Mouse (Mus musculus) urinary bladder, postnatal 4 days (tissue): ENCODE measurements around the gene Cbx3.
"Not testable (repeated sequence)": the region's sequence is repeated elsewhere in the genome, so short reads cannot be mapped to it uniquely, and the experiment has no call there.

Experiments used
- DNase-seq, 2 experiments: peaks; one replicate each; pipeline ENCODE4 v3.0.0; 2021 to 2022; ENCODE audit warnings: low spot score in 2 of 2

Gene Cbx3

DNA sequence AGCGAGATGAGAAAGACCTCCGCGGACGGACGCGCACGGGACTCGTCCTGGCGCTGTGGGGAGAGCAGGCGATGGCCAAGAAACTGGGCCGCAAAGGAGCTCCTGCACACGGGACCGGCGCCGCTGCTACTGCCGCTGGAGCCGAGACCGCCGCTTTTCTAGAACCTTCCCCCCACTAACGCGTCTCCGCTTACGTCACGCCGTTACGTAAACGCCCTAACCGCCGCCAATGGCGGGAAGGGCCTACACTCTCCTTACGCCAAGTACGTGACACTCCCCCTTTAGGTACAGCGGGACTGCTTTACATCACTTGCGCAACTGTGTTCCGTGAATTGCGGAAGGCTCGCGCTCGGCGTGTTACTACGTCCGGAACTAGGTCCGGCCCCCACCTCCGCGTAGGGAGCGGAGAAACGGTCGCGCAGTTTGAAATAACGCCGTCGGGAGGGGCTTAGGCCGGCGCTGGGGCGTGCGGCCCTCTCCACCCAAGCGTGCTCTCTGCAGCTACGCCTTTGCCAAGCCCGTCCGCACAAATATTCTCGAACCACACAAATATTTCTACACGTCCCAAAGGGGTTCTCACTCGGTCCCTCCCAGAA, 347 bp upstream of the Cbx3 start, which contains the start of gene Hnrnpa2b1:
TSS of gene Hnrnpa2b1 (minus strand) at position 180 of the 596 bp plus-strand sequence.
- peak; percentile 98 for DNase-seq

DNA sequence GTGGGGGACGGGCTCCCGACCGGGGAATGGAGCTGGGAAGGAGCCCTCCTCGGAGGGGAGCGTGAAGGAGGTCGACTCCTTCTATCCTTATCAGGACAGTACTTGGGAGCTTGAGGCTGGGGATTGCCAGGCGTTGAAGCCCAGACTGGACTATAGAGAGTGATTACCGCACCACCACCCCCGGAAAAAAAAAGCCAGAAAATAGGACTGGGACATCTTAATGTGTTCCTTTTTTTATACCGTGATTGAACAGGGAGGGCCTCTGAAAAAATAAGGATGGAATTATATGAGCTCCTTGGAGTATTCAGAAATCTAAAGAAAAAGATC, 982 bp downstream of the Cbx3 start:
- DNase-seq = no peak

DNA sequence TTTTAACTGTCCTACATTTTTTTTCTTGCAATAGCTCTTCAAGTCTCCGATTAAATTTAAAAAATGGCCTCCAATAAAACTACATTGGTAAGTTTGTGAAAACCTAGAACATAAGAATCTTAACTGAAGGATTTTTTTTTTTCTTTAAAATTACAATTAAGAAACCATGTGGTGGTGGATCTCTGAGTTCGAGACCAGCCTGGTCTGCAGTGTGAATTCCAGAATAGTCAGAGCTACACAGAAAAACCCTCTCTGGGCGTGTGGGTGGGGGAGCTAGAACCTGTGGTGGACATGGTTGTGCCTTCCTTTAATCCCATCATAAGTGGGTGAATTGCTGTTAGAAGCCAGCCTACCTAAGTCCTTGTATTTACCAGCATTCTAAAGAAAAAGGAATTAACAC, 1.6 kb downstream of the Cbx3 start:
- DNase-seq = no peak

DNA sequence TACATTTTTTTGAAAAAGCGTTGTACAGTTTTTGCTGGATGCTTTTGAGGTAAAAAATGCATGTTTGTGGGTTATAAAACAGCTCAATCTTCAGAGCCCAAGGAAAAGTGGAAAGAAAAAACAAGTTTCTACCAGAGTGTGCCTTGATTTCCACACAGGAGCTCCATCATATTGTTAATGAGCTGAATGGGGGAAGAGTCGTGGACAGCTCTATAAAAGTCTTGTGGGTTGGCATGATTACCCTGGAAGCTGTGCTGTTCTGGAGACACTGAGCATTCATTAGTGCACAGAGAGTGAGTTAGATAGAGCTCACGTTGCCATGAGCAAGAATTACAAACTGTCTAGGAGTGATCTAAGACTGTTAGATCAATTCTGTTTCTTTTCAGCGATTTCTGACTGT, 2.1 kb downstream of the Cbx3 start:
- no peak for DNase-seq

DNA sequence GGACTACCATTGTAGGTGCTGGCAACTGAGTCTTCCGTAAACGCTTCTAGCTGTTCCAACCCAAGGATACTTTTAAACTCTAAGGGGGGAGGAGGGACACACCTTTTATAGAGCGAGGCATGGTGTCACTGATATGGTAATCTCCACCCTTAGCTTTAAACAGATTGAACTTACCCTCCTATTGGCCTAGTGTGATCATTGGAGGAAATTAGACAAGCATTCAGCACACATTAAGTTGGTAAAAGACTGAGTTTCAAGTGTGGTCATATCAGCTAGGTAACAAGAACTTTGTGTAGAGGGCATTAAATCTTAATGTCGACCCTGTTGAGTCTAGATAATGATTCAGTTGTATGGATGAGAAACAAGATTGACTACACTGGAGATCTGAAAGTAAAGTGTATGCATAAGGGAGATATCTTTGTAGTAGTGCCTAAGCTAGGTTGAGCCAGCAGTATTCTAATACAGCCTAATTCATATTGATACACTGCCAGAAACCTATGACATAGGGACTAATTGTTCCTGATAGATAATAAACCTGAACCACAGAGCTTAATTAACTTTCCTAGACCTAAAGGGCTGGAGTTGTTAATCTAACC, 9.1 kb downstream of the Cbx3 start:
- DNase-seq = no peak

- no peak for DNase-seq
Observed at GRCm38 (mm10) chr6:51481548-51481947, 11.4 kb downstream of the Cbx3 start.

DNA sequence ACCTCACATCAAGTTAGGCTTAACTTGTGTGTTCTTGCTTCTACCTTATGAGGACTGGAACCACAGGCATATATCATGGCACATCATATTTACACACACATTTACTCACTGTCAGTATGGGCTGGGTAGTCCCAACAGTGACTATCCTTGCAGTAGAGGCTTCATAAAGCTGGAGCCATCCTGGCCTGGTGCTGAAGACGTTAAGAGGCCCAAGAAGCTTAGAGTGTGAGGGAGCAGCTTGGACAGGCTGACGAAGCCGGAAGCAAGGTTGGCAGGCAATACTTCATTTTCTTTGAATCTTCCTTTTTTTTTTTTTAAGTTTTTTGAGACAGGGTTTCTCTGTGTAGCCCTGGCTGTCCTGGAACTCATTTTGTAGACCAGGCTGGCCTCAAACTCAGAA, 13.7 kb downstream of the Cbx3 start:
- DNase-seq = no peak

- DNase-seq = not testable (repeated sequence)
Observed at GRCm38 (mm10) chr6:51484556-51484955, 14.4 kb downstream of the Cbx3 start.

- no peak for DNase-seq
Observed at GRCm38 (mm10) chr6:51485646-51486045, 15.5 kb downstream of the Cbx3 start.

DNA sequence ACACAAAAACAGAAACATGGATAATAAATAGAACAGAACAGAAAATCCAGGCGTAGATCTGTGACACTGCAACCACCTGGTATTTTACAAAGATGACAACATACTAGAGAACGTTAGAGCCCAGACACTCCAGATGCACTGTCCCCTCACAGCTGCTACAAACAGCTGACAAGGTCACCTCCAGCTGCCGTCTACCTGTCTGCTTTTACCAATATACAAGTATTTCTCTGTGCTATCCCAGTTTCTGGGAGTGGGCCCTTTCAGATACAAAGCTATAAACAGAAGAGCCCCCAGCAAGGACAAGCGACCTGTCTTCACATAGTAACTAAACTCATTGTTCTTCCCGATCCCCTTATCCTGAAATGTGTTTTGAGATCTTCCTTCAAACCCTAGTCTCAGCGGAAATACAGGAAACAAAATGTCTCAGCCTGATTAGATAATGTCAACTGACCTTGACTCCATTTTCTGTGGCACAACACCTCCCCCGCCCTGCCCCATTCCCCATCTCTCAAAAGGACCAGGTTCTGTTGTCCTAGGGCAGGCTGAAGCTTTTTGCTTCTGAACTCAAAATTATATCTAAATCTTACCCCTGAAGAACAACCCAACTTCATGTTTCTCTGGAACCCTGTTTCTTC, 16.0 kb downstream of the Cbx3 start:
- DNase-seq = no peak

DNA sequence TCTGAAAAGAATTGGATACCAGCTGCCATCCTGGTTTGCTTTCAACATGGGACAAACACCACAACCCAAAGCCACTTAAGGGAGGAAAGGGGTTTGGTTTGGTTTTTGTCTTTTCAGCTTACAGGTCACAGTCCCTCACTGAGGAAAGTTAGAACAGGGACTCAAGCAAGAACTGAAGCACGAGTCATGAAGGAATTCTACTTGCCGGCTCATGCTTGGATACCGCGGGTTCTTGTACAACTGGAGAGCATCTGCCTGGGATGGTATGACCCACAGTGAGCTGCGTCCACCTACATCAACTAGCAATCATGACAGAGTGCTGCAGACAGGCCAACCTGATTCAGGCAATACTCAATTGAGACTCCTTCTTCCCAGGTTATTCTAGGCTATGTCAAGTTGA, 16.6 kb downstream of the Cbx3 start:
- no peak for DNase-seq

DNA sequence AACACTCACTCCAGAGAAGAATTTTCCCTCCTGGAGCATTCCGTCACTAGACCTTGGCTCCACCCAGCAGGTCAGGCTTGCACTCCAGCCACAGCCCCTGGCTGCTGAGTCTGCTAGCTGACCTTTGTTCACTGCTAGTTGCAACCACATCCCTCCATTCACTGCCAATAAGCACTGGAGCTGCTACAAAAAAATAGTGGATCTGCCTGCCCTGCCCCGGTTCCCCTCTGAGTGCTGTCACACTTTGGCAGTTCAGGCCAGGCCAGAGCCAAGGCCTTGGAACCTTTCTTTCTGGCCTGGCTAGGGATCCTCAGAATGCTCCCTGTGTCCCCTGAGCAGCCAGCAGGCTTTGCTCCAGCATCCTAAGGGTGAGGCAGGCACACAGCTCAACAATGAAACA, 19.6 kb downstream of the Cbx3 start:
- DNase-seq = peak in 1 of 2 experiments; percentile 32

DNA sequence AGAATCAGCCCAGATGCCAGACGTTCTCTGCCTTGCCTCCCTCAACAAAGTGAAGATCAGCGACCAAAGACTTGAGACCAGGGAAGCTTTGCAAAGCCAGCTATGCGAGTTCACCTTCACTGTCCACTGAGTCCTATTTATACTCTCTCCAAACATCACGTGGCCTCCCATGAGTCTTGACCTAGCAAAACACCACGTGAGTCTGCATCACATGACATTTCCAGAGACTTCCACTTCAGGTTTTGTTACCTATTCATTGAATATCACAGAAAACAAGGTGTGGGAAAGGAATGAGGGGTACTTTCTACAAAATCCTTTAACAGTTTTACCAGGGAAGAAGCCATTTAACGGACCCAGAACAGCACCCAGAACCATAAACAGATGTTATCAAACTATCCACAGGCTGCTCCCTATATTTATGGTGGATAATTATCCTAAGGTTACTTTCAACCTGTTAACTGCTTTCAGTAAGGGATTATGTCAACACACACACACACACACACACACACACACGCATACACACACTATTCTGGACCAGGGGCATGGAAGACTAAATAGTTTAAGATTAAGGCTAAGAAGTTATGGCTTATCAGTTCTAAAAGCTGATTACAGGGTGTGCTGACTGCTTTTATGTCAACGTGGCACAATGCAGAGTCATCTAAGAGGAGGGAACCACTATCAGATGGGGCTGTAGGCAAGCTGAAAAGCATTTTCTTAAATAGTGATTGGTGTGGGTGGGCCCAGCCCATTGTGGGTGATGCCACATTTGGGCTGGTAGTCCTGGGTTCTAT, 27.4 kb downstream of the Cbx3 start:
- DNase-seq = no peak

DNA sequence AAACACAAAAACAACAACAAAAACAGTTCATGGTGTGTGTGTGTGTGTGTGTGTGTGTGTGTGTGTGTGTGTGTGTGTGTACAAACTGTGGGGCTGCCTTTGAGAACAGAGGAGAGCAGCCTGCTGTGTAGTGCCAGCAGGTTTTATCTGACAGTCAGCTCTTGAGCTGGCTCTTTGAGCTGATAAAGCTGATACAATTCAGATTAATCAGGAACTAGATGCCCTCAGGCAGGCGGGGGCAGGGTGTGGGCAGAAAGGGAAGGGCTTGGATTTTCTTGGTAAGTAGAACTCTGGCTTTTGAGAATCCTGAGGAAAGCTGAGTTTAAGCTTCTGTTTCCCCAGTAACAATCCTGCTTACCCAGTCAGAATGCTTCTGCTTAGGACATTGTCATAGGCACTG, 35.5 kb downstream of the Cbx3 start:
- no peak for DNase-seq

DNA sequence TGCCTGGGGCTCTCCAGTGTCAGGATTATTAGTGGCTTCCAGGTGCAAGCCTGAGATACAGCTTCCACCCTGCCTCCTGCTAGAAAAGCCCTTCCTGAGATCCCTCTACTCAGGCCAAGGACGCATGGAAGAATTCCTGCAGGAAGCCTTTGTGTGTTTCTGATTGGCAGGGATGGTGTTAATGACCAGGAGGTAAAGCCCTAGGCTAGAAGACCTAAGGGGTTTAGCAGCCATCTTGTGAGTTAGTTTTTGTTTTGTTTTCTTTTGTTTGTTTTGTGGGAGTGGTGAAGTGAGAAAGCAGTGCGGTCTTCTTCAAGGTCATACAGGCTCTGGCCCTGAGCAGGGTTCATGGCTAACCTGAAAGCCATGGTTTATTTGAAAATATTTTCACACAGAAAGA, 37.4 kb downstream of the Cbx3 start:
- no peak for DNase-seq

GRCm38 (mm10) chr6:51508750-51509648, 38.8 kb downstream of the Cbx3 start:
- DNase-seq = peak; percentile 44 to 70

GRCm38 (mm10) chr6:51510094-51510493, 39.9 kb downstream of the Cbx3 start:
- DNase-seq = no peak

GRCm38 (mm10) chr6:51510946-51511345, 40.8 kb downstream of the Cbx3 start:
- no peak for DNase-seq

DNA sequence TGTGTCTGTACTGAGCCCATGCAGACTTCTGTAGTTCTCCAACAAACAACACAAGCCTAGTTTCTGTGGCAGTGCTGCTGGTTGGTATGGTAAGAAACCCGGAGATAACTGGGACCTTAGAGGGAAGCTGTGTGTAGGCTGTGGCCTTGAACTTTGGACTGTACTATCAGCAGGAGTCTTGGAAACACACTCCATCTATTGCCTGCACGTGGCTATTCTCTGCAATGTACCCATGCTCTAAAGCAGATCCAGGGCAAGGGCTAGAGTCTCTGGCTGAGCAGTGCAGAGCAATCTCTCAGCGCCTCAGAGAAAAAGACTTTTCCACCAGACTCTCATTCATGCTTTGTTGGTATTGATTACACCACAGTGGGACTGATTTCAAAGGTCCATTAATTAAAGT, 43.6 kb downstream of the Cbx3 start:
- no peak for DNase-seq

DNA sequence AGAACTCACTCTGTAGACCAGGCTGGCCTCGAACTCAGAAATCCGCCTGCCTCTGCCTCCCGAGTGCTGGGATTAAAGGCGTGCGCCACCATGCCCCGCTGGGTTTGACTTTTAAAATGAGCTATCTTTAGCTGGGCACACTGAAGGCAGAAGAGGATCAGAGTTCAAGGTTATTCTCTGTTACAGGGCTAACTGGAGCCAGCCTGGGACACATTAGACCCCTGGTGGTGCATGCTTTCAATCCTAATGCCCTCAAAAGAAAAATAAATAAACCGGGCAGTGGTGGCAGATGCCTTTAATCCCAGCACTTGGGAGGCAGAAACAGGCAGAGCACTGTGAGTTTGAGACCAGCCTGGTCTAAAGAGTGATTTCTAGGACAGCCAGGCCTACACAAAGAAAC, 44.7 kb downstream of the Cbx3 start:
- DNase-seq = no peak

GRCm38 (mm10) chr6:51523310-51523709, 53.1 kb downstream of the Cbx3 start:
- DNase-seq = no peak
